ENCODE assay signal across 7 mouse cellular contexts in genomic region chr10:111335517-111336352, GRCm38 (mm10). TPM values are rescaled to one million over a fixed set of nuclear protein-coding genes. Genes with fewer than 3 reads are reported as not detected.
A peak's percentile ranks its signal among the peaks of the same experiment; 100 is the strongest.
DNase-seq lines count a peak whose midpoint lies in the region; ATAC-seq lines count a peak whose summit lies in the region.

No protein-coding gene starts in this region.

- H3K4me2 ChIP-seq in hindbrain, embryonic 15.5 days, result peak overlapping the region; percentile 31
- peak overlapping the region; percentile 47 for H3K4me2 ChIP-seq in liver, embryonic 16.5 days (ENCODE audit: low read depth, low read length)

- H3K9ac ChIP-seq in hindbrain, embryonic 15.5 days, result no peak overlapping the region
- H3K9ac ChIP-seq in liver, embryonic 16.5 days (ENCODE audit: low read depth, low read length), result no peak overlapping the region

- no peak overlapping the region for H3K4me3 ChIP-seq in hindbrain, embryonic 15.5 days
- 0 out of 2 replicates have a peak overlapping the region, but pooled peaks have one; percentile 13 for H3K4me3 ChIP-seq in liver, embryonic 16.5 days (ENCODE audit: low read depth, low read length)

- no peak overlapping the region for H3K27ac ChIP-seq in hindbrain, embryonic 15.5 days (replicated peaks)
- no peak overlapping the region for H3K27ac ChIP-seq in liver, embryonic 16.5 days (ENCODE audit: low read length)

- ATAC-seq in hindbrain, embryonic 15.5 days (ENCODE audit: low FRiP score, low read depth), result no peak
- ATAC-seq in liver, embryonic 16.5 days (ENCODE audit: low read depth), result no peak

- H3K4me1 ChIP-seq in hindbrain, embryonic 15.5 days (replicated peaks), result 0 out of 2 replicates have a peak, but pooled peaks cover 7% of the 10 kb centered on the region
- H3K4me1 ChIP-seq in liver, embryonic 16.5 days (ENCODE audit: control insufficient read depth, low read depth, low read length), result no peaks in the 10 kb centered on the region; the same call in 1 of the 2 replicates

- no peaks in the 10 kb centered on the region for H3K36me3 ChIP-seq in hindbrain, embryonic 15.5 days
- no peaks in the 10 kb centered on the region for H3K36me3 ChIP-seq in liver, embryonic 16.5 days (ENCODE audit: control insufficient read depth, insufficient read depth)

- DNase-seq in adrenal gland, adult 2 months, result peak; percentile 69
- DNase-seq in embryo, embryonic 9.5 days (ENCODE audit: extremely low spot score), result peak; percentile 51
- DNase-seq in retina, postnatal 1 day, result peak; percentile 28
- DNase-seq in urinary bladder, adult 2 months (ENCODE audit: low spot score), result no peak
- DNase-seq in left cerebral cortex, adult 9 months (ENCODE audit: low spot score in 2 of 2), result no peak

- WGBS in hindbrain, embryonic 15.5 days, result 21% methylated on average over 29 of the region's 29 CpGs
- 14% methylated on average over 29 of the region's 29 CpGs for WGBS in liver, embryonic 16.5 days (ENCODE audit: insufficient replicate concordance)

- H3K27me3 ChIP-seq in hindbrain, embryonic 15.5 days, result no peaks in the 10 kb centered on the region
- H3K27me3 ChIP-seq in liver, embryonic 16.5 days (ENCODE audit: control insufficient read depth, insufficient read depth, low read depth, low read length), result no peaks in the 10 kb centered on the region

- no peaks in the 10 kb centered on the region for H3K9me3 ChIP-seq in hindbrain, embryonic 15.5 days
- H3K9me3 ChIP-seq in liver, embryonic 16.5 days (replicated peaks; ENCODE audit: control insufficient read depth, low read length), result no peaks in the 10 kb centered on the region

RNA-seq across cellular contexts. Expression of gene Bbs10, which starts 37.3 kb away (rescaled TPM):
- 1 to 10 TPM; 3.5 to 7.3 TPM for total RNA-seq in adrenal gland, adult 2 months (2021)
- polyA plus RNA-seq in adrenal gland, adult 2 months (2012; rRNA removed), result 0.79 and 0.81 TPM in 2 replicates
- 4.5 and 5.1 TPM in 2 replicates for polyA plus RNA-seq in hindbrain, embryonic 15.5 days (2015; fragmentation: Nextera tagmentation; extraction: Ambion mirVana)
- 0.91 and 1.4 TPM in 2 replicates for polyA plus RNA-seq in liver, embryonic 16.5 days (2015; fragmentation: Nextera tagmentation; extraction: Ambion mirVana)
- polyA plus RNA-seq in urinary bladder, adult 2 months (2012; rRNA removed), result 3.4 and 4.9 TPM in 2 replicates

Comparison
In these comparisons a context has a peak if more than half of its experiments do, and no peak if none do; other contexts are left out.
1. DNase-seq: peak in adrenal gland, adult 2 months (single experiment), embryo, embryonic 9.5 days (single experiment) and retina, postnatal 1 day (single experiment); none in urinary bladder, adult 2 months (single experiment) and left cerebral cortex, adult 9 months (0 of 2).